Mouse (Mus musculus) forebrain, embryonic 12.5 days (tissue): ENCODE data around the gene Slc10a4. TPM values are rescaled to one million over a fixed set of nuclear protein-coding genes. Genes with fewer than 3 reads are reported as not detected.

Experiments
- ATAC-seq: fragments of 200-750 bp; cut with Nextera tagmentation; 2 replicates; pipeline ENCODE4 v1.8.0; 2017; ENCODE audit warnings: moderate TSS enrichment; ENCODE audit not compliant: low FRiP score
- H3K27ac ChIP-seq: fragments of 300-500 bp; sonication (generic); 2 replicates; pipeline ENCODE4 v1.5.1; 2016; ENCODE audit warnings: mild to moderate bottlenecking
- H3K27me3 ChIP-seq: fragments of 300-500 bp; sonication (generic); 2 replicates; pipeline ENCODE4 v1.6.1; 2016; ENCODE audit warnings: mild to moderate bottlenecking
- H3K36me3 ChIP-seq: fragments of 300-500 bp; sonication (generic); replicated peaks from 2 replicates; pipeline ENCODE4 v1.6.1; 2016; ENCODE audit warnings: mild to moderate bottlenecking
- H3K4me1 ChIP-seq: fragments of 300-500 bp; sonication (generic); 2 replicates; pipeline ENCODE4 v1.6.1; 2016
- H3K4me2 ChIP-seq: fragments of 300-500 bp; sonication (generic); 2 replicates; pipeline ENCODE4 v1.6.1; 2016; ENCODE audit warnings: mild to moderate bottlenecking, moderate library complexity
- H3K4me3 ChIP-seq: fragments of 300-500 bp; sonication (generic); replicated peaks from 2 replicates; pipeline ENCODE4 v1.5.1; 2016; ENCODE audit warnings: mild to moderate bottlenecking
- H3K9ac ChIP-seq: fragments of 300-500 bp; sonication (generic); 2 replicates; pipeline ENCODE4 v1.6.1; 2016; ENCODE audit warnings: mild to moderate bottlenecking
- H3K9me3 ChIP-seq: fragments of 300-500 bp; sonication (generic); 2 replicates; pipeline ENCODE4 v1.6.1; 2016
- WGBS: fragments of 180-500 bp; shearing (Covaris S2); methylation state at CpG from one replicate; pipeline ENCODE4 v1.1.7; 2016; 5-methylcytosine and 5-hydroxymethylcytosine counted together
- polyA plus RNA-seq: library from polyadenylated mRNA; unstranded; fragments of >200 nt; fragmentation: Nextera tagmentation; extraction: Ambion mirVana; gene quantifications from 2 replicates; pipeline ENCODE4 v1.2.1, GENCODE M21; 2016

The Slc10a4 gene
- polyA plus RNA-seq, 1 experiment from 2014 or later, result 12.7 TPM

DNA sequence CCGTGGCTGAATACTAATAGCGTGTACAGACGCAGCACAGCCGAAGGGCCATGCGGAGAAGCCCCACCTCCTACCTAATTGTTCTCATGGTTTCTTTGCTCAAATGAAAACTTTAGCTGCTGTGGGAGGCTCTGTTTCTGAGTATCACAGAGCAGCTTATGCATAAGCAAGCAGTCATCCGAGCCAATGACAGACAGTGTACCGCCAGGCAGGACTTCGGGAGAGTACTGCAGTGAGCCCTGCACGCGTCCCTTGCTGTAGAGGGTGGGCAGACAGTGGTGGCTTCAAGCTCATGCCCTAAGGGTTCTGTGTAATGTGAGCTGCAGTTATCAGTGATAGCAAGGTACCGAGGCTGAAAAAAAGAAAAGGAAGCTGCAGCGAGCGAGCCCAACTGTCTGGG is 22.0 kb downstream of the Slc10a4 start:
- 90% methylated on average over 13 of the region's 13 CpGs for WGBS
- no peaks in the 10 kb centered on the region for H3K9me3 ChIP-seq
- H3K4me3 ChIP-seq, result no peak overlapping the region
- ATAC-seq, result no peak
- H3K9ac ChIP-seq, result no peak overlapping the region
- peaks cover 75% of the 10 kb centered on the region for H3K36me3 ChIP-seq
- no peak overlapping the region for H3K27ac ChIP-seq
- H3K4me2 ChIP-seq, result no peak overlapping the region
- H3K4me1 ChIP-seq, result no peaks in the 10 kb centered on the region
- no peaks in the 10 kb centered on the region for H3K27me3 ChIP-seq

DNA sequence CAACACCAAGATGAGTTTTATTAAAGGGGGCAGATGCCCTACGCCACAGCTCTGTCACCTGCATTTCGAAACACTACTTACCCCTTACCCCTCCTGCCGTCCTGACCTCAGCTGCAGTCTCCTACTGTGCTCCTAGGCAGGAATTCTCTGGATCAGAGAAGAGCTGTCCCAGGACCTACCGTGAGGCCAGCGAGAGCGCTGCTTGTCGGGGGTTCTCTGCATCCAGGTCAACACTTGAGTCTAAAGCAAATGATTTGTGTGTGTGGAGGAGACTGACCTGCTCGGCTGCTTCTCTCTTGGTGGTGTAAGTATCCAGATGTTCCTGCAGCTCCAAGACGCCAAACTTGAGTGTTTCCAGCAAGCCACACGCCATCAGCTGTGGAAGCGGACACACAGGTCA is 25.8 kb downstream of the Slc10a4 start:
- H3K4me2 ChIP-seq, result no peak overlapping the region
- WGBS, result 92% methylated on average over 11 of the region's 11 CpGs
- no peak overlapping the region for H3K27ac ChIP-seq
- H3K36me3 ChIP-seq, result peaks cover 68% of the 10 kb centered on the region
- no peaks in the 10 kb centered on the region for H3K9me3 ChIP-seq
- no peak overlapping the region for H3K4me3 ChIP-seq
- no peaks in the 10 kb centered on the region for H3K4me1 ChIP-seq
- ATAC-seq, result no peak
- H3K27me3 ChIP-seq, result no peaks in the 10 kb centered on the region
- no peak overlapping the region for H3K9ac ChIP-seq

DNA sequence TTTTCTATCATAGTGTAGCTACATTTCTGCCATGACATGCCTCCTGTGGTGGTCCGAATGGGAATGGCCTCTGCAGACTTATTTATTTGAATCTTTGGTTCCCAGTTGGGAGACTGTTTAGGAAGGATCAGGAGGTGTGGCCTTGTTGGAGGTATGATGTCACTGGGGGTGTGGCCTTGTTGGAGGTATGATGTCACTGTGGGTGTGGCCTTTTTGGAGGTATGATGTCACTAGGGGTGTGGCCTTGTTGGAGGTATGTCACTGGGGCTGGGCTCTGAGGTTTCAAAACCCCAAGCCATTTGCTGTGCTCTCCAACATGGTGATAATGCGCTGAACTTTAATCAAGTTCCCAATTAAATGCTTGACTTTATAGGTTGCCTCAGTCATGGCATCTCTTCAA is 37.4 kb downstream of the Slc10a4 start:
- H3K4me2 ChIP-seq, result no peak overlapping the region
- H3K36me3 ChIP-seq, result peaks cover 62% of the 10 kb centered on the region
- ATAC-seq, result no peak
- no peak overlapping the region for H3K4me3 ChIP-seq
- no peak overlapping the region for H3K27ac ChIP-seq
- 98% methylated on average over 2 of the region's 2 CpGs for WGBS
- no peaks in the 10 kb centered on the region for H3K4me1 ChIP-seq
- no peaks in the 10 kb centered on the region for H3K27me3 ChIP-seq
- no peak overlapping the region for H3K9ac ChIP-seq
- H3K9me3 ChIP-seq, result no peaks in the 10 kb centered on the region

- no peak overlapping the region for H3K27ac ChIP-seq
- H3K27me3 ChIP-seq, result no peaks in the 10 kb centered on the region
- 83% methylated on average over 7 of the region's 7 CpGs for WGBS
- no peak overlapping the region for H3K4me2 ChIP-seq
- H3K9ac ChIP-seq, result no peak overlapping the region
- peaks cover 88% of the 10 kb centered on the region for H3K36me3 ChIP-seq
- H3K4me3 ChIP-seq, result no peak overlapping the region
- no peak for ATAC-seq
- H3K4me1 ChIP-seq, result no peaks in the 10 kb centered on the region
- H3K9me3 ChIP-seq, result no peaks in the 10 kb centered on the region
These were observed 41.1 kb downstream of the Slc10a4 start for GRCm38 (mm10) chr5:73047651-73048245.

GRCm38 (mm10) chr5:73053933-73054332 is 47.2 kb downstream of the Slc10a4 start:
- Histone ChIP-seq H3K9ac (no peak overlapping the region), H3K4me3 (no peak overlapping the region), H3K4me1 (no peaks in the 10 kb centered on the region), H3K36me3 (peaks cover 83% of the 10 kb centered on the region), H3K27me3 (no peaks in the 10 kb centered on the region), H3K4me2 (no peak overlapping the region), H3K9me3 (no peaks in the 10 kb centered on the region), H3K27ac (no peak overlapping the region)
- ATAC-seq, result no peak
- WGBS, result 95% methylated on average over 8 of the region's 8 CpGs

GRCm38 (mm10) chr5:73056457-73056856 is 49.8 kb downstream of the Slc10a4 start:
- Histone ChIP-seq H3K4me3 (no peak overlapping the region), H3K4me2 (no peak overlapping the region), H3K36me3 (peaks cover 65% of the 10 kb centered on the region), H3K4me1 (peaks cover under 1% of the 10 kb centered on the region; the same call in 1 of the 2 replicates), H3K27me3 (no peaks in the 10 kb centered on the region), H3K9me3 (no peaks in the 10 kb centered on the region), H3K9ac (no peak overlapping the region), H3K27ac (no peak overlapping the region)
- WGBS, result 90% methylated on average over 6 of the region's 6 CpGs
- no peak for ATAC-seq

- Histone ChIP-seq H3K9ac (no peak overlapping the region), H3K36me3 (peaks cover 60% of the 10 kb centered on the region), H3K9me3 (no peaks in the 10 kb centered on the region), H3K27ac (no peak overlapping the region), H3K27me3 (no peaks in the 10 kb centered on the region), H3K4me2 (no peak overlapping the region), H3K4me1 (peaks cover 5% of the 10 kb centered on the region; the same call in 1 of the 2 replicates), H3K4me3 (no peak overlapping the region)
- WGBS, result 96% methylated on average over 5 of the region's 5 CpGs
- ATAC-seq, result no peak
These were observed 50.3 kb downstream of the Slc10a4 start for GRCm38 (mm10) chr5:73056937-73057336.

GRCm38 (mm10) chr5:73061506-73062155 is 54.9 kb downstream of the Slc10a4 start:
- H3K36me3 ChIP-seq, result peaks cover 42% of the 10 kb centered on the region
- WGBS, result 37% methylated on average over 11 of the region's 11 CpGs

More at GRCm38 (mm10) chr5:73061506-73062155, 54.9 kb downstream of the Slc10a4 start:
- no peak overlapping the region for H3K4me3 ChIP-seq
- H3K27ac ChIP-seq, result peak overlapping the region; percentile 75
- no peak overlapping the region for H3K9ac ChIP-seq
- H3K27me3 ChIP-seq, result no peaks in the 10 kb centered on the region
- H3K9me3 ChIP-seq, result no peaks in the 10 kb centered on the region
- no peak overlapping the region for H3K4me2 ChIP-seq
- ATAC-seq, result peak; percentile 67
- H3K4me1 ChIP-seq, result peaks cover 5% of the 10 kb centered on the region; the same call in 1 of the 2 replicates

Other genes starting within 250 kb of the Slc10a4 start
- 3.1 and 3.4 TPM in 2 replicates for gene Tec, start 138.4 kb upstream of the Slc10a4 start, polyA plus RNA-seq
- gene Slain2, start 92.6 kb upstream of the Slc10a4 start, polyA plus RNA-seq, result 22.4 and 25.6 TPM in 2 replicates
- not detected in 2 replicates for gene Gm10135, start 32.2 kb upstream of the Slc10a4 start, polyA plus RNA-seq
- 49.7 and 53.4 TPM in 2 replicates for gene Fryl, start 249.7 kb downstream of the Slc10a4 start, polyA plus RNA-seq